Mouse (Mus musculus) limb, embryonic 14.5 days (tissue): ENCODE data around the gene Gm20388. TPM values are rescaled to one million over a fixed set of nuclear protein-coding genes. Genes with fewer than 3 reads are reported as not detected.

Source experiments
- ATAC-seq: fragments of 200-750 bp; cut with Nextera tagmentation; 2 replicates; pipeline ENCODE4 v1.8.0; 2017; ENCODE audit warnings: low read depth, moderate number of reproducible peaks, moderate TSS enrichment; ENCODE audit not compliant: low FRiP score
- DNase-seq: peaks from one replicate; pipeline ENCODE4 v3.0.0-alpha.2; 2015; ENCODE audit warnings: low spot score
- H3K27ac ChIP-seq: fragments of 300-500 bp; sonication (generic); replicated peaks from 2 replicates; pipeline ENCODE4 v1.5.1; 2014; ENCODE audit warnings: low read depth, mild to moderate bottlenecking, low read length, moderate library complexity, mixed read lengths
- H3K27me3 ChIP-seq: fragments of 300-500 bp; sonication (generic); 2 replicates; pipeline ENCODE4 v1.6.1; 2014; ENCODE audit warnings: low read length, mixed read lengths; ENCODE audit not compliant: control insufficient read depth, insufficient read depth
- H3K36me3 ChIP-seq: fragments of 300-500 bp; sonication (generic); 2 replicates; pipeline ENCODE4 v1.6.1; 2014; ENCODE audit warnings: mild to moderate bottlenecking, low read length, moderate library complexity, mixed read lengths; ENCODE audit not compliant: control insufficient read depth, insufficient read depth
- H3K4me1 ChIP-seq: fragments of 300-500 bp; sonication (generic); 2 replicates; pipeline ENCODE4 v1.6.1; 2014; ENCODE audit warnings: antibody characterized with exemption, low read length, mixed read lengths; ENCODE audit not compliant: control insufficient read depth, insufficient read depth
- H3K4me2 ChIP-seq: fragments of 300-500 bp; sonication (generic); replicated peaks from 2 replicates; pipeline ENCODE4 v1.6.1; 2014; ENCODE audit warnings: low read depth, mild to moderate bottlenecking, low read length, moderate library complexity; ENCODE audit not compliant: severe bottlenecking
- H3K4me3 ChIP-seq: fragments of 300-500 bp; sonication (generic); replicated peaks from 2 replicates; pipeline ENCODE4 v1.5.1; 2014; ENCODE audit warnings: low read length
- H3K9ac ChIP-seq: fragments of 300-500 bp; sonication (generic); 2 replicates; pipeline ENCODE4 v1.6.1; 2014; ENCODE audit warnings: mild to moderate bottlenecking, low read depth, low read length, moderate library complexity; ENCODE audit not compliant: severe bottlenecking
- H3K9me3 ChIP-seq: fragments of 300-500 bp; sonication (generic); 2 replicates; pipeline ENCODE4 v1.6.1; 2016; ENCODE audit warnings: low read length; ENCODE audit not compliant: control insufficient read depth
- POLR2A ChIP-seq: fragments of 200-500 bp; IDR thresholded peaks from 2 replicates; pipeline ENCODE4 v1.8.0; 2012; ENCODE audit warnings: inconsistent platforms, mild to moderate bottlenecking, moderate library complexity, borderline replicate concordance; ENCODE audit not compliant: insufficient read depth, insufficient read length; ENCODE audit errors: extremely low read depth
- WGBS: fragments of 180-500 bp; shearing (Covaris S2); extraction: QIAGEN DNeasy Blood & Tissue Kit; methylation state at CpG from one replicate; pipeline ENCODE4 v1.1.7; 2014; 5-methylcytosine and 5-hydroxymethylcytosine counted together
- polyA plus RNA-seq, 2 experiments: library from polyadenylated mRNA; depleted of rRNA in 1 of 2; stranded (reverse) in 1 of 2; unstranded in 1 of 2; fragments of >200 nt; fragmentation: Nextera tagmentation in 1 of 2; extraction: Ambion mirVana in 1 of 2; gene quantifications; 2 replicates each; pipeline versions ENCODE4 v1.2.1 to v1.2.3; 2012 to 2014

Gene Gm20388
- polyA plus RNA-seq, 2 experiments, result 1.9 to 49.9 TPM

DNA sequence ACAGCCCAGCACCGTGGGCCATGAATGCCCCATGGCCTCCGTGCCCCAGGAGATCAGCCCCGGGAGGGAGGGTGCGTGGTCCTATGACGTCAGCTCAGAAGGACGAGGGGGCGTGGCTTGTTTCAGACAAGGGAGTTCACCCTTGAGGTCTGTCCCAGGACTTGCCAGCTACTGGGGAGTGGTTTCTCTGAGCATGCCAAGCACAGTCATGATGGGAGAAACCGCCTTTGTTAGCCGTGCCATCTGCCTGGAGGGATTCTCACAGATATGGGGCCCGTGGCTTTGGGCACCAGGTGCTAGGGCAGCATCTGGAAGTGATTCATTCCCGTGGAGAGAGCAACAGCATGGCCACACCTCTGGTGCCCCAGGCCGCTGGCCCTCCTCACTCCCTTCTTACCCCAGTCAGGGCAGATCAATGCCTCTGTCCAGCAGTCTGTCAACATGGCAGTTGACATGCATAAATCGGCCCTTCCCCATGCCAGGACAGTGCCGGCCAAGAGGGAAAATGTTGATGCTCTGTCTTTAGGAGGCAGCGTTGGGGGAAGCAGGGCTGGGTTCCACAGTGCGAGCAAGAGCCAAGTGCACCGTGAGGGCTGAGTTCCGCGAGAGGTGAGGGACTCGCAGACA lies 2199.7 kb downstream of the Gm20388 start:
- H3K4me3 ChIP-seq, result no peak overlapping the region
- DNase-seq (no peak), ATAC-seq (no peak)
- H3K27ac ChIP-seq, result no peak overlapping the region
- TF ChIP-seq POLR2A, result no peak
- no peak overlapping the region for H3K9ac ChIP-seq
- no peaks in the 10 kb centered on the region for H3K36me3 ChIP-seq
- H3K27me3 ChIP-seq, result no peaks in the 10 kb centered on the region
- no peaks in the 10 kb centered on the region for H3K9me3 ChIP-seq
- no peak overlapping the region for H3K4me2 ChIP-seq
- 52% methylated on average over 20 of the region's 20 CpGs for WGBS
- no peaks in the 10 kb centered on the region; the same call in 1 of the 2 replicates for H3K4me1 ChIP-seq

DNA sequence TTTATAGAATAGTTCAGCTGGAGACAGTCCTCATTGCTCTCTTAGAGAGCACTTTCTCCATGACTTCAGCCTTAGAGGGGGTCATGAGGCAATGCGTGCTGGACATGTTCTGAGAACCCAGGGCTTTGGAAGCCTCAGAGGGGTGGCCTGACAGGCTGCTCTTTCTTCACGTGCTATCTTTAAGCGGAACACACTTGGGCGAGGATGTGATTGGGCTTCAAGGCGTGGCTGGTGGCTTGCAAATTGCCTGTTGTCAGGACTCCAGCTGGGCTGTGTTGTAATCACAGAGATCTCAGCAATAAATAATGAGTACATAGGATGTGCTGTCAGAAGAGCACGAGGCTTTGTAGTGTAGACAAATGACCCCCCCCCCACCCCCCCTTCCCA lies 2200.2 kb downstream of the Gm20388 start:
- WGBS, result 26% methylated on average over 6 of the region's 6 CpGs
- Histone ChIP-seq H3K27me3 (no peaks in the 10 kb centered on the region), H3K4me2 (no peak overlapping the region), H3K4me1 (no peaks in the 10 kb centered on the region; the same call in 1 of the 2 replicates), H3K4me3 (no peak overlapping the region), H3K9me3 (no peaks in the 10 kb centered on the region), H3K36me3 (no peaks in the 10 kb centered on the region), H3K9ac (no peak overlapping the region), H3K27ac (no peak overlapping the region)
- DNase-seq (no peak), ATAC-seq (no peak)
- no peak for TF ChIP-seq POLR2A

DNA sequence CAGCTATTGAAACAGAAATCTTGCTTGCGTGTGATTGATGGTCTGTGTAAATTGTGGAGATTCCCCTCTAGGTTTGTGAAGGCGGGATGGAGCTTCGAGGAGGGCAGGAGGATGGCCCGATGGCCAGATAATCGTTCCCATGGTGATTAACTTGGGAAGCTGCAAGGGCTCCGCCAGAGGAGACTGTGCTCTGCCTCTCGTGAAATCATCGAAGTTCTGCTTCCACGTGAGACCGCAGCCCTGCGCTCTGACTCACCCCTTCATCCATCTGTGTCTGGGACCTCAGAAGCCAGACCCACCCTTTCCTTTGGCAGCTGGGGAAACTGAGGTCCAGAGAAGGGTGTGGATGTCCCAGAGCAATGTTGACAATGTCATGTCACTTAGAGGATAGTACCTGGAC lies 2201.1 kb downstream of the Gm20388 start:
- Histone ChIP-seq H3K27me3 (no peaks in the 10 kb centered on the region), H3K4me3 (no peak overlapping the region), H3K36me3 (no peaks in the 10 kb centered on the region), H3K27ac (no peak overlapping the region), H3K9me3 (no peaks in the 10 kb centered on the region), H3K4me2 (no peak overlapping the region), H3K4me1 (no peaks in the 10 kb centered on the region; the same call in 1 of the 2 replicates), H3K9ac (no peak overlapping the region)
- TF ChIP-seq POLR2A, result no peak
- DNase-seq (no peak), ATAC-seq (no peak)
- 64% methylated on average over 11 of the region's 11 CpGs for WGBS

- no peaks in the 10 kb centered on the region for H3K27me3 ChIP-seq
- H3K9me3 ChIP-seq, result no peaks in the 10 kb centered on the region
- DNase-seq, result no peak
Measured at GRCm38 (mm10) chr8:122112264-122112965, 2201.8 kb downstream of the Gm20388 start.

GRCm38 (mm10) chr8:122114890-122115289 lies 2204.2 kb downstream of the Gm20388 start:
- no peaks in the 10 kb centered on the region for H3K36me3 ChIP-seq
- H3K4me1 ChIP-seq, result peaks cover 12% of the 10 kb centered on the region
- H3K27ac ChIP-seq, result no peak overlapping the region
- no peak overlapping the region for H3K4me2 ChIP-seq
- no peak for ATAC-seq
- no peak overlapping the region for H3K9ac ChIP-seq
- no peak overlapping the region for H3K4me3 ChIP-seq
- no peaks in the 10 kb centered on the region for H3K9me3 ChIP-seq
- 80% methylated on average over 2 of the region's 2 CpGs for WGBS
- DNase-seq, result no peak
- no peaks in the 10 kb centered on the region for H3K27me3 ChIP-seq
- TF ChIP-seq POLR2A, result no peak

More at GRCm38 (mm10) chr8:122112264-122112965, 2201.8 kb downstream of the Gm20388 start:
- Histone ChIP-seq H3K4me1 (no peaks in the 10 kb centered on the region; the same call in 1 of the 2 replicates), H3K9ac (no peak overlapping the region), H3K36me3 (no peaks in the 10 kb centered on the region), H3K27ac (no peak overlapping the region), H3K4me3 (no peak overlapping the region), H3K4me2 (no peak overlapping the region)
- TF ChIP-seq POLR2A, result no peak
- no peak for ATAC-seq
- 57% methylated on average over 13 of the region's 14 CpGs for WGBS
